Mouse (Mus musculus): Measurements from ENCODE around the gene Ogfod3.

The Ogfod3 gene

DNA sequence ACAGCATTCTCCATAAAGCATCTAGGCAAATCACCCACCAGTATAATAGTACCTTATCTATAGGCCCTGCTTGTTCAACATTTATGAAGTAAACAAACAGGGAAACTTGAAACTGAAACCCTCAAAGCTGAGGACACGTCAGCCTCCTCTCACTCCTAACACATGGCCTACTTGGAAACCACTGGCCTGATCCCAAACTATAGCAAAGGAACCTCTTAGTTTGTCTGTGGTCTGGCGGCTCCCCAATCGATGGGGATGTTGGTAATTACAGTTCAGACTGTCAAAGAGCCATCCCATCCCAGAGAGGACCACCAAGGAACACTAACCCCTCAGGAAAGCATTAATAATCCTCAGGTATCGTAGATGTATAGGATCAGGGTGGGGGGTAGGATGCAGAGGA lies 4.7 kb downstream of the Ogfod3 start:
- DNase-seq (ENCODE audit: low spot score in 2 of 2): no peak

DNA sequence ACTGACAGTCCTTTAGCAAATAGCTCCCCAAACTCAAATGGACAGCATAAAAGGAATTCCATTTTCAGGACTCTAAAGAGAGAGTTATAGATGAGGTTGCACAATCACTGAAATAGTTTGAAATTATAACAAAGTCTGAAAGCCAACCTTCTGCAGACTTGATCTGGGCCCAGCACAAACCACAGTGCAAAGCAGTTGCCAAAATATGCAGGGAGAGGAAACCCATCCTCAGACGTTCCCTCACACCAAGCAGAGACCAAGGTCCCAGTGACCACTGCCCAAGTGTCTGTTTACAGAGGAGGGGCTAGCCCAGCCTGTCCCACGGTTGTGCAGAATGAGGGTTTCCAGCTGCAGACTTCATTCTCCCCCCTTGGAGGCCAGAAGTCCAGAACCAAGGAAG lies 5.9 kb downstream of the Ogfod3 start:
- no peak for DNase-seq (ENCODE audit: low spot score in 2 of 2)

DNA sequence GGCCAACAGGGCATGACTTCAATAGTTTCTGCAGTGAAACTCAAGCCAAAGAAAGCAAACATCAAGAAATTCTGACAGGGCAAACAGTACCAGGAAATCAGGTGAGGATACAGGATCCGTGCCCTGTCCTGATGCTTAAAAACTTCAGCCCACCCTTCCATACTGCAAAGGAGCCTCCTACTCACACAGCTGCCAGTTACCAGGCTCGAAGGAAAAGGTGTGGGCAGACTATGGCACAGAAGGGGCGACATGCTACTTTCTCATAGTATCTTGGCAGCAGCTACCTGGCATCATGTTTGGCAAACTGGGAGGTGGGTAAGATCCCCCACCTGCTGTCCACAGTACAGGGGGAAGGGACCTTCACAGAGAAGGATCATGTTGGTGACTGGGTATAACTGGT lies 11.1 kb downstream of the Ogfod3 start:
- DNase-seq (ENCODE audit: low spot score in 2 of 2): no peak

DNA sequence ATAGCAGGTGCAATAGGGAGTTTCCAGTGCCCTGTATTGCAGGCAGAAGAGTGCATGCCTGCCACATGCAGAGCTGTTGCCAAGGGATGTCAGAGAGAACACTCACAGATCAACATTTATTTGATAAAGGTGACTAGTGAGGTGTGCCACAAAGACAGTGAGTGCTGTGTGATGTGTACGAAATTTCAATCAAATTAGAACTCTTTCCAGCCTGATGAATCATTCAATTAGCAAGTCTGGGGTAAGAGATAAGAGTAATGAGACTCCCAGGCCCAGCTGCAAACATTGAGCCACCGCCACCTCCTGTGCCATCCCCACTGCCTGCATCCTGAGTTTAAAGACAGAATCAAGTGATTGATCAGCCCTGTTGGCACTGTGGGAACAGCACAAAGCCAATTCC lies 11.8 kb downstream of the Ogfod3 start:
- no peak for DNase-seq (ENCODE audit: low spot score in 2 of 2)

DNA sequence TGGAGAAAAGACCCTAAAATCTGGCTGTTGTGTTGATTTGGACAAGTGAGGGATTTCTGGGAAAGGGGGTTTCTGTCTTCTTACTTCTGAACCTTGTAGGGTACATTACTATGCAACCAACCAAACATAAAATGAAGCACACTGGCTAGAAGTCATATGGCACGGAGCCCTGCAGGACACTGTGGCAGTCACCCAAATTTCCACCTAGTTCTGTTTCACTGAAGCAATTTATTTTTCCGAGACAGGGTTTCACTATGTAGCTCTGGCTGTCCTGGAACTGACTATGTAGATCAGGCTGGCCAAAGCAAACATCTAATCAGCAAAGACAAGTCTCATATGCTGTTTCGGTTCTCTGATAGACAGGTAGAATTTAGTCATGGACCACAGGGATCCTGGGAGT lies 14.8 kb downstream of the Ogfod3 start:
- no peak for DNase-seq (ENCODE audit: low spot score in 2 of 2)

DNA sequence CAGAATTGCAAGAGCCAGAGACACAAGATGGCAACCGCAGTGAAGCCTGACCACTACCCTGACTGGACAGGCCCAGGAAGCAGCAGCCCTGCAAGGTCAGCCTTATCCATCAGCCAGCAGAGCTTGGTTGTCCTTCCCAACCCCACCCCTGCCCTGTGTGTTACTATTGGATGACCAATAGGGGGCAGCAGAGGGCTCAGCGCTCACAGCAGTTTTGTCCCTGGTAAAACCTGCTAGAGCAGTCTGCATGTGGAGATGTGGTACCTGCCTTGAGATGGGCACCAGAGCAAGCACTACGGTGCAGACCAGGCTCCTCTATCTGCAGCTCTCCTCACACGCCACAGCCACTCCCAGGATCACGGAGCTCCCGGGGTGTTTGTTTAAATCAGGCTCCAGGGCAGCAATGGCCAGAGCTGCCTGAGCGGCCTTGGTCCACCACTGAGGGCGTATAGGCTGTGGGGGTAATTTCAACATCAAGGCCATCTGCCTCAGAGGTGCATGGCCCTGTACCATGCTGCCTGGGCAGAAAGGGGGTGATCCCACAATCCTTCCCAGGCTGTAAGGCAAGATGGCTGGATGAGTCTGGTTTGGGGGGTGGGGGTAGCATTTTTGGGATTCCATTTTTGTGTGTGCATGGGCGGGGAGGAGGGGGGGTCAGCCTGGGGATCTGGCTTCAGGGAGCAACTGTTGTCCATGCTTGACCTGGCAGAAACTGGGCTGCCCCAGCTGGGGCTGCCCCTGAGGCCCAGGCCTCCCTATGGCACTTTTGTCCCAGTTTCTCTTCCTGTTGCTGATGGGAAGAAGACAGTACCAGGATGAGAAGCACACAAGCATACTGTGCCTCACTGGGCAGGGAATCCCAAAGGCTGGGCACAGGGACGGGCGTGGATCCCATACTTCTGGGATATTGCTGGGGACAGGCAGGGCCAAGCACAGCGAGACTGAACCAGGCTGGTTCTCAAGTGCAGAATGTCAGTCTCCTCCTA lies 27.9 kb downstream of the Ogfod3 start:
- no peak for DNase-seq (ENCODE audit: low spot score in 2 of 2)

DNA sequence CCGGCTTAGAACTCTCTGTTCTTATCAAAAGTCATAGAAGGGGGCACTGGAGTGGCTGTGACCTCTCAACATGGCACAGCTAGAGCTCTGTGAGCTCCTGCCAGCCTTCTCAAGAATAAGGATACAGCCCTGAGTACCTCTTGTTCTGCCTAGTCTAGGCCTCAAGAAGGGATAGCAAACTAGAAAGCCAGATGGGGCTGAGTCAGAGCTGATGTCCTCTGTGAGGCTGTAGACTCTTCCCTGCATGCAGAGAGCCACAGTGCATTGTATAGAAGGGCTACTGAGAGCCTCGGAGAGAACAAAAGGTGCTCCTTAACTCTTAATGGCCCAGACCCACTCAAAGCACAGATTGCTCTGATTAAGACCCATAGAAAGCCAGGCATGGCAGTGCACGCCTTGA lies 30.3 kb downstream of the Ogfod3 start:
- peak in 1 of 2 experiments; percentile 19 for DNase-seq (ENCODE audit: low spot score in 2 of 2)

DNA sequence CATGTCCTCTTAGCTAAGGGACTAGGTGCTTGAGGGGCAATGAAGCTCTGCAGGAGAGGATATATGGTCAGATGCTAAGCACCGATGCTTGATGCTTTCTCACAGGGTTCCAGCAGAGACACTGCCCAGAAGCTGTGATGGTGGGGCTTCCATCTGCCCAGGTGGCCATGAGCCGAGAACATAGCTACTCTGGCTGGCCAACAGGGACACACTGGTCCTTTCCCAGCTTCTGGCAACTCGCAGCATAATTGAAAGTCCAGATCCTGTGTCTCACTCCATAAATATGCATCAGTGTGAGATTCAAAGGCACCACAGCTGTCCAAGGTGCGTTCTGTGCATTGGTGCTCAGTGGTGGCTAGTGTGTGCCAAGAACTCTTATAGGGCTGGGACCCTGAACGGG lies 31.3 kb downstream of the Ogfod3 start:
- no peak for DNase-seq (ENCODE audit: low spot score in 2 of 2)

DNA sequence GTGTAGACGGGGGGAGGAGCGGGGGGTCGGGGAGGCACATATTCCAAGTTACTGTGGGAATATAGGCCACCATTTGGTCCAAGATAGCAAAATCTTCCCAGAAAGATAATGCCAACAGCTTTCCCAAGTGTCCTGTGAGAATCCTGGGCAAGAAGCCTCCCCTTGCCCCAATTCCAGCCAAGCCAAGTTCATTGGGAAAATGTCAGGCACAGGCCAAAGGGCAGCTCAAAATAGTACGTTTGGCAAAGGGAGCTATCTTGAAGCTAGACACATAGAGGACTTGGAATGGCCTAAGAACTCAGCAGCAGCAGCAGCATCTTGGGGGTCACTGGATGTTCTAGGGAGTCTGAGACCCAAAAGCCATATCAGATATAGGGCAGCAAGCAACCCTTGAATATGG lies 40.8 kb downstream of the Ogfod3 start:
- DNase-seq (ENCODE audit: low spot score in 2 of 2): no peak

DNA sequence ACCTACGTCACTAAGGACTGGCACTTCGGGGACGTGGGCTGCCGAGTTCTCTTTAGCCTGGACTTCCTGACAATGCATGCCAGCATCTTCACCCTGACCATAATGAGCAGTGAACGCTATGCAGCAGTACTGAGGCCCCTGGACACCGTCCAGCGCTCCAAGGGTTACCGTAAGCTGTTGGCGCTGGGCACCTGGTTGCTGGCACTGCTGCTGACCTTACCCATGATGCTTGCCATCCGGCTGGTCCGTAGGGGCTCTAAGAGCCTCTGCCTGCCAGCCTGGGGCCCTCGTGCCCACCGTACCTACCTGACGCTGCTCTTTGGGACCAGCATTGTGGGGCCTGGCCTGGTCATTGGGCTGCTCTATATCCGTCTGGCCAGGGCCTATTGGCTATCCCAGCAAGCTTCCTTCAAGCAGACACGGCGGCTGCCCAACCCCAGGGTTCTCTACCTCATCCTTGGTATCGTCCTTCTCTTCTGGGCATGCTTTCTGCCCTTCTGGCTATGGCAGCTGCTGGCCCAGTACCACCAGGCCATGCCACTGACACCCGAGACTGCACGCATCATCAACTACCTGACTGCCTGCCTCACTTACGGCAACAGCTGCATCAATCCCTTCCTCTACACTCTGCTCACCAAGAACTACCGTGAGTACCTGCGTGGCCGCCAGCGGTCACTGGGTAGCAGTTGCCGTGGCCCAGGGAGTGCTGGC lies 43.7 kb downstream of the Ogfod3 start:
- no peak for DNase-seq (ENCODE audit: low spot score in 2 of 2)

DNA sequence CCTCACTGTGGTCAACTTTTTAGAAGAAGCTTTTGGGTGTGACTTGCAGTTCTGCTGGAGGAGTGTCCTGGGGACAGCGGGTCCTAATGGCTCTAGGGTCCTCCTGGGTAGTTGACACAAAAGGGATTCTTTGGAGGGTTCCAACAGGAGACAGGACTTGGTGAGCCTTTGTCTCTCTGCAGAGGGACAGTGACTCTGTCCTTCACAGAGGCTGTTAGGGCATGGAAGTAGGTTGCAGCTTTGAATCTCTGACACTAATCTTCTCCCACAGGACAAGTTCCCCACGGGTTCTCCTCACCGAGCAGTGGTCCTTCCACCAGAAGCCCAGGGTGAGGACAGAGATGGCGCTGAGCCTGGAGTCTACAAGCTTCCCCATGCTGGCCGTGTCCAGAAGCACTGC lies 44.5 kb downstream of the Ogfod3 start, which contains the start of gene Uts2r:
Gene Uts2r, plus strand, starts transcription at position 301 of the 400 bp plus-strand sequence.
- no peak for DNase-seq (ENCODE audit: low spot score in 2 of 2)

DNA sequence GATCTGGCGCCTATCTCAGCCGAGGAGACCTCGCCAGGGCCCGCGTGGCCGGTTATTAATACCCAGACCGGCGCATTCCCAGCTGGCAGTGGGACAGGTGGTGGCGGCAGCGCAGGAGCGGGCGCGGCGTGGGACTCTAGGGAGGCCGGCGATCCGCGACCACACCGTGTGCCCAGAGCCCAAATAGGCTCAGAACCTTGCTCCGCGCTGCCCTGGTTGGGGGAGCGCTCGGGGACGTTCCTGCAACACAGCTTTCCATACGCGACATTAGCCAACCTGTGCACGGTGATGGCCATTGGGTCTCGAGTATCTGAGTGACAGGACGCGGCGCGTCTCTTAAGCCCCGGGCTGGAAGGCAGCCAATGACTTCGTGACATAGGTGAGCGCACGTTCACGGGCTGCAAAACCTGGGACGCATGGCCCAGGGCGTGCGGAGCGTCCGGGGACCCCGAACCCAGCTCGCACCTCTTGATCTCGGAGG lies 48.1 kb downstream of the Ogfod3 start:
- no peak for DNase-seq (ENCODE audit: low spot score in 2 of 2)

DNA sequence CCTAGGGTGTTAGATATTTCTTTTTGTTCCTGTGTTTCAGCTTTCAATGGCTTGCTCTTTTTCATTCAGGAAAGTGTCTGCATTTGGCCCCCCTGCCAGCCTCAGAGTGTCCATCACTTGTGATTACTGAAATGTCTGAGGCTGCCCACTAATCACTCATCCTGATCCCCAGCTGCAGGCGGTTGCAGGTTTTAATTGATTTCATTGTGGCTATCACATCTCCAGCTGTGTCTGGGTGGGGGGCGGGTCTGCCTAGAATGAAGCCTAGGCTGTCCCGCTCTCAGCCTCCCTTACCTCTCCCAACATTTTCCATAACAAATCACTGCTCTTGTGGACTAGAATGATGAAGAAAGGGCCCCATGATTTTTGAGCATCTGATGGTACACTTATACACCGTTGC lies 50.3 kb downstream of the Ogfod3 start:
- no peak for DNase-seq (ENCODE audit: low spot score in 2 of 2)

DNA sequence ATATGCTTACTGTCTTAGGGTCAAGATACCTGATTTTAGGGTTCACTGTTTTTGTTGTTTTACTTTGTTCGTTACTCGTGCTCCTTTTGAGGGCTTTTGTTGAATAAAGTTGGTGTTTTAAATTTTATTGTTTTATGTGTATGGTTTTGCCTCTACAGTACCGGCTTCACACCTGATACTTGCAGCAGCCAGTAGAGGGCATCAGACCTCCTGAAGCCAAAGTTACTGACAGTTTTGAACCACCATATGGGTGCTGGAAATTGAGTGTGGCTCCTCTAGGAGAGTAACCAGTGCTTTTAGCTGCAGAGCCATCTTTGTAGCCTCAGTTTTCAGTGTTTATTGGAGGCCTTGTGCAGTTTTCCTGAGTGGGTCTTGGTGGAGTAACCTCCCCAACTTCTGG lies 56.3 kb downstream of the Ogfod3 start:
- DNase-seq (ENCODE audit: low spot score in 2 of 2): no peak

DNA sequence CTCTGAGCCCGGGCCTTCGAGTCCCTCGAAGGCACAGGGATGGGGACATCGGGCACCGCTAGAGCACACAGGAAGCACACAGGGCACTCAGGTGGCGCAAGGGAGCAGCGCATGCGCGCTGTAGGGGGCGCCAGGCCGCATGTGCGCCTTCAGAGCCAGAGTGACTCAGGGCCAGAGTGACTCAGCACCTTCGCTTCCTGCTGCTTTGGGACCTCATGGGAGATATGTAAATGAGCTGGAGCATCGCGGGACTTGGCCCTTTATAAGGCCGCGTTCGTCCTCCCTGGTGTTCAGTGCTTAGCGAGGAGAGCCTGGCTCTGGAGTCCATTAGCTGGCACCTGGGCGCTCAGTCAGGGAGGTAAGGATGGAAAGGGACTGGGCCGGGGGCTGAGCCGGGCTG lies 58.6 kb downstream of the Ogfod3 start, which contains the start of gene Tex19.1:
Gene Tex19.1, plus strand, starts transcription at position 279 of the 400 bp plus-strand sequence.
- no peak for DNase-seq (ENCODE audit: low spot score in 2 of 2)

DNA sequence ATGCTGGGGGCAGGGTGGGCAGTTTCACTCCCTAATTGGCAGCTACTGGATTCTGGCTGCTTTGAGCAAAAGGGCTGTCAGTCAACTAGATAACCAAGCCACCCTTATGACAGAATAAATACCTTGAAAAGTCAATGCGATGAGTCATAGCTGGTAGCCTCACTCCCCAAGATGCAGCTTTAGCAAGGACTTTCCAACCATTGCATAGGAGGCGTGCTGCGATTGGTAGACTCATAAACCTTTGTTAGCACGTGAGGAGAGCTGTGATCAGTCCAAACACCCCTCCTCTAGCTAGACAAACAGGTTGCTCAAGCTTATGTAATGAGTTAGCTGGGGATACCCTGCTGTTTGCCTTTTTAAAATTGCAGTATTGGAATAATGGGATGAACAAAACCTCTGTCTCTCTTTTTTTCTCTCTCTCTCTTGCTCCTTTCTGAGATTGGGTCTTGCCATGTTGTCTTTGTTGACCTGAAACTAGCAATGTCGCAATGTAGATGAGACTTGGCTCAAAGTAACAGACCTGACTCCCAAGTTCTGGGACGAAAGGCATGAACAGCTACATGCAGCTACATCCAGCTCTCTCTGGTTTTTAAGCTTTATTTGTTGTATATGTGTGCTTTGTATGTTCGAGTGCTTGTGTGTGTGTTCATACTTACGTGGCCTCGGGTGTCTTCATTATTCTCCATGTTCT lies 61.0 kb downstream of the Ogfod3 start:
- no peak for DNase-seq (ENCODE audit: low spot score in 2 of 2)

DNA sequence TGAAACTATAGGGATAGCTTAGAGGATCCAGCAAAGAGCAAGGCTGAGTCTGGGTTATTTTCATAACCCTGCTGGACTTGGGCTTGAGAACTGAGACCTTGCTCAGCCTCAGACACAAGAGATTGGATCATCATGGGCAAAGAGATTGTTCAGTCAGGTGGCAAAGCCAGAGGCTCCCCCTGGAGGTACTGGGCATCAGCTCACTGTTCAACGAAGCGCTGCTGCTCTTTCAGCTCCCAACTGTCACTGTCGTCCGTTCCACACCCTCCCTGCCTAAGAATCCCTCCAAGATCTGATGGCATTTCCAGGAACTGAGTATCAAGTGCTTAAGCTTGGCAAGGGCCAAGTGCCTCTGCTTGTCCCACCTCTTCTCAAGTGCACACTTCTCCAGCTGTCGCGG lies 65.8 kb downstream of the Ogfod3 start:
- DNase-seq (ENCODE audit: low spot score in 2 of 2): no peak

DNA sequence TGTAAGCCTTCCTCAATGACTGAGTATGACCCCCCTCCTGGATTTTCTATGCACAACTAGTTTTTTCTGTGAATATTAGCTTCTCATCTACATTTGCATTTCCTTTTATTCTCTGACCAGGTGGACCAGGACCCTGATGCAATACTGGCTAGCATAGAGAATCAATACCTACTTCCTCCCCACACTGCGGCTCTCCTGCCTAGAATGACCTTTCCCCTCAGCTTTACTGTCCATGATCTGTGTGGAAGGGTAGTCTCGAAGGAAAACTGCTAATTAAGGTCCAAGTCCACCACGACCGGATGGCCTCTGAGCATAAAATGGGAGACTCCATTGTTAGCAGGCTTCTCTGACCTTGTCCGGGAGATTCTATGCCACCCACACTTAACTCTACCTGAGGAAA lies 66.8 kb downstream of the Ogfod3 start:
- DNase-seq (ENCODE audit: low spot score in 2 of 2): no peak

DNA sequence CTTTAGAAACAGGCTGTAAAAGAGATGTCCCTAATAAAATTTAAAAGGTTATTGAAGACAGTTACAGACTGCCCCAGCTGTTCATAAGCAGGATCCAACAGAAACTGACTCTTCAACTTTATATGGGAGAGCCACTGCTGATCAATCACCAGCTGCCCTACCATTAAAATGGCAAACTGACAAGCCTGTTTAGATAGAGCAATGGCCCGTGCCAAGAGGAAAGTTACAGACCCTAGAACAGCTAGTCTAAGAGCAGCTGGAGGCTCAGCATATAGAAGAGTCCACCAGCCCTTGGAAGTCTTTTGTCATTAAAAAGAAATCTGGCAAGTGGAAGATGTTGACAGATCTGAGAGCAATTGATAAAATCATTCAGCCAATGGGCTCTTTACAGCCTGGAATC lies 69.9 kb downstream of the Ogfod3 start:
- DNase-seq (ENCODE audit: low spot score in 2 of 2): no peak

DNA sequence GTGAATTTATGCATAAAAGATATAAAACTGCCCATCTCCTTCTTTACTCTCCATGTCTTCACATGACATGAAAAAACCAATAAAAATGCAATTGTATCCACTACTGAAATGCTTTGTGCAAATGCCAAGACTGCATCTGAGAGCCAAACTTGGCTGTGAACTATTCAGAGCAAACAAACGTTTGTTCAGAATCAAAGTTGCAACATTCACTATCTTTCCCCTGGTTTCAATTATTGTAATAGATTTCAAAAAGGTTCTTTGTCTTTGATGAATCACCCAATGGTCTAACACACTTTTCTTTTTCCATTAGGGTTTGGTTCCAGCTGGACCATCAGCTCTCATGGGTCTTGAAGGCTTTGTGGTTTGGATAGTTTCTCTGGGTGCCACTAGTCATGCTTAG lies 74.9 kb downstream of the Ogfod3 start:
- DNase-seq (ENCODE audit: low spot score in 2 of 2): no peak
